Mouse (Mus musculus): ENCODE results near the gene Arhgap35.

The Arhgap35 gene

GRCm38 (mm10) chr7:16614888-16615715 lies at the start of gene Arhgap35:
Gene Arhgap35 (minus strand): TSS chr7:16614993.
- WGBS = under 1% methylated on average over 75 of the region's 78 CpGs

DNA sequence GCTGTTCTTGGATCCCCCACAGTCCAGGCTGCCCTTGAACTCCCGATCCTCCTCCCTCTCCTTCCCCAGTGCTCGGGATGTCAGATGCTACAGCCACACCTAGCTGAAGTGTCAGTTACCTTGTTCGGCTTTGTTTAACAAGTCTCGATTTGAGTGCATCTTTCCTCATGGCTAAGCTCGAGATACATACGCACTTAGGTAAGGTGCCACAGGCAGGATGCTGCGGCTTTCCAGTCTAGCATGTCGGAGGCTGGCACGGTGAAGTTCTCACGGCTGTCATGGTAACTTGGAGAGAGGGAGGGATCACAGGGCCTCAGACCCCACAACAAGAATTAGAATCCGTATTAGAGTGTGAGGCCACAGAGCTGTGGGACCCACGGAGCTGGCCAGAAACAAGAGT lies 29.5 kb upstream of the Arhgap35 start:
- 80% methylated on average over 12 of the region's 12 CpGs for WGBS

GRCm38 (mm10) chr7:16643106-16643505 lies 28.3 kb upstream of the Arhgap35 start:
- 62% methylated on average over 4 of the region's 4 CpGs for WGBS

- WGBS = 46% methylated on average over 3 of the region's 3 CpGs
Measured at GRCm38 (mm10) chr7:16639028-16639427, 24.2 kb upstream of the Arhgap35 start.

- WGBS = 69% methylated on average over 3 of the region's 3 CpGs
Measured at GRCm38 (mm10) chr7:16635116-16635515, 20.3 kb upstream of the Arhgap35 start.

DNA sequence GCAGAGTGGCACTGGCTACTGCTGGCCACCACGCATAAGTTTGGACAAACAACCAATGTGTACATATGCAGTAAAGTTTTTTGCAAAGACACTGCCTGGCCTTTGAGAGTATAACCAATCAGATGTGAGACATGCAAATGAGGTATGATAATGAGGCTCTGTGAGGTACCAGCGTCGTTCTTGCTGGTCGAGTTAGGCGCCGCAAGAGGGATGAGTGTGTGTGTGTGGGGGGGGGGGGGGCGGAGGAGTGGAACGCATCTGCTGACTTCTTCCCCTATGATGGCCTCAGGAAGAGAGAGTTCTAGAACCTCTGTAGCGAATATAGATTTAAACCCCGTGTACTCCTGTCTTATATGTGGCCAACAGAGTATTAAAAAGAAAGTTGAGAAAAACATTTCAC lies 19.1 kb upstream of the Arhgap35 start:
- WGBS = 17% methylated on average over 10 of the region's 10 CpGs

- 71% methylated on average over 4 of the region's 4 CpGs for WGBS
Measured at GRCm38 (mm10) chr7:16631932-16632331, 17.1 kb upstream of the Arhgap35 start.

DNA sequence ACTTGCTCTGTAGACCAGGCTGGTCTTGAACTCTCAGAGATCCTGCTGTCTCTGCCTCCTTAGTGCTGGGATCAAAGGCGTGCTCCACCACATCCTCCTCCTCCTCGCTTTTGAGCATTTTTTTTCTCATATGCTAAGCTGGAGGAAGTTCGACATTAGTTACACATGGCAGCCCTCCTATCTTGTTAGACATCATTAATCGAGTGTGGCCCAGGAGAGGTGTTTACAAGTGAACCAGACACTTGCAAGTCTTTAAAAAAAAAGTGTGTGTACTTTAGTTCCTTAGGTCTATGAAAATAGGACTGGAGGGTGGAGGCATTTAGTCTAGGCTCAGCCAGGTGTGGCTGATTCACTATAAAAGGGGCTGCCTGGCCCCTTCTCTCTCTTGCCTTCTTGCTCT lies 16.2 kb upstream of the Arhgap35 start:
- WGBS = 76% methylated on average over 4 of the region's 4 CpGs

DNA sequence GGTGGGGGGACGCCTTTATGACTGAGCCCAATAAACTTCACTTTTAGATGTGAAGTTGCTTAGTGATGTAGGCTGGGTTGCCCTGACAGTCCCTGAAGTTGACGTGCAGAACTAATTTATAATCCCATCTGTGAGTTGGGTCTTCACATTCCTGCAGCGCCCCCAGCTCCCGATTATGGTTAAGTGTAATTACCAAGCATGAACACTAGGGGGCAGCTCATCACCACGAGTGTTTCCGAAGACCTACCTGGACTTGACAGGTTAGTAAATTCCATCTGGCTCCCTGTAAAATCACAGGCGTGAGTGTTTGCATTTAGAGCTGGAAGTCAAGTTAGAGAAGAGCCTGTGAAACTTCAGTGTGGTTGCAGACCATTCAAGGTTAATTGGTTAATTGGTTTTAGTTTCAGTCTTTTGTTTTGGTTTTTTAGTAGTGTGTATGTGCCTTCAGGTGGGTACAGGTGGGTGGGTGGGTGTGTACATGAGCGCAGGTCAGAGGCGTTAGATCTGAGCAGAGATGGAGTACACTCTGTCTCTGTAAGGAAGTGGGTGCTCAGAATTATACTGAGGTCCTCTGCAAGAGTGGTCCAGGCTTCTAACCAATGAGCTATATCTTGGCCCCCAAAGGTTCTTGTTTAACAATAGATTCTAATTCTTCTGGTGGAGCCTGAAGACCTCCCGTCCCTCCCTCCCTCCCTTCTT lies 15.0 kb upstream of the Arhgap35 start:
- 15% methylated on average over 10 of the region's 10 CpGs for WGBS

- WGBS = 21% methylated on average over 12 of the region's 12 CpGs
Measured at GRCm38 (mm10) chr7:16628096-16628771, 13.4 kb upstream of the Arhgap35 start.

DNA sequence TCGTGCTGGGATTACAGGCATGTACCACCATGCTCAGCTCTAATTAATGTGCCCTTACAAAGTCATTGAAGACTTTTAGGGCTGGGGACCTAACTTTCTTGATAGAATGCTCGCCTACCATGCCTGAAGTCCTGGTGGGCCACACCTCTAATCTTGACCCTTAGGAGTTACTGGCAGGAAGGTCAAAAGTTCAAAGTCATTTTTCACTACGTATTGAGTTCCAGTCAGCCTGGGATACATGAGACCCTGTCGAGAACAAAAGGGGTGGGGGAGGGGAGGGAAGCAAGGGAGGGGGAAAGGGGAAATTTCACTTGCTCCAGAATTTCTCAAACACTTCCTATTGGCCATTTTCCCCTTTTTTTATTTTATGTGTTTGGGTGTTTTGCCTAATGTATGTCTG lies 8.3 kb upstream of the Arhgap35 start:
- 74% methylated on average over 4 of the region's 4 CpGs for WGBS

DNA sequence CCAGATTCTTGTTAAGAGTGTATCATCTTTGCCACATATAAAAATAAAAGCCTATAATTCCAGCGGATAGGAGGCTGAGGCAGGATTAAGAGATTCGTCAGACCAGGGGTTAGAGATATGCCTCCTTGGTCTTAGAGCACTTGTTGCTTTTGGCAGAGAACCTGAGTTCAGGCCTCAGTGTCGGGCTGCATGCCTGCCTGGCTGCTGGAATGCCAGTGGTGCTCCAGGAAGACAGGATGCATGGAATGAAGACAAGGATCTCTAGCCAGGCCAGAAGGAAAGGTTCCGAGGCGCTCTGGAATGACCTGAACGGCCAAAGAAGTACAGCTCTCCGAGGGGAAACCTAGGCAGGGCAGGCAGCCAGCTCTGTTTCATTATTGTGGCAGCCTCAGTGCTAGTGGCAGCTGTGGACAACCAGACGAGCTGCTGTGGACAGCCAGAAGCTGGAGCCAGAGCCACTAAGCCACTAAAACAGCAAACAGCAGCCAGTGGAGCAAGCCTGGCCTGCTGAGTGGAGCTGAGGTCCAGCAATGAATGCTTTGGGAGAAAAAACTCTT lies 6.4 kb upstream of the Arhgap35 start:
- 73% methylated on average over 8 of the region's 8 CpGs for WGBS

GRCm38 (mm10) chr7:16618661-16619211 lies 3.9 kb upstream of the Arhgap35 start:
- 2% methylated on average over 30 of the region's 30 CpGs for WGBS

- WGBS = 8% methylated on average over 2 of the region's 2 CpGs
Measured at GRCm38 (mm10) chr7:16617045-16617444, 2.3 kb upstream of the Arhgap35 start.

GRCm38 (mm10) chr7:16614171-16614887 lies 464 bp downstream of the Arhgap35 start:
- WGBS = 1% methylated on average over 53 of the region's 101 CpGs

GRCm38 (mm10) chr7:16613461-16614170 lies 1.2 kb downstream of the Arhgap35 start:
- 1% methylated on average over 20 of the region's 20 CpGs for WGBS

- WGBS = 34% methylated on average over 2 of the region's 2 CpGs
Measured at GRCm38 (mm10) chr7:16610345-16610744, 4.4 kb downstream of the Arhgap35 start.

GRCm38 (mm10) chr7:16608961-16609360 lies 5.8 kb downstream of the Arhgap35 start:
- 73% methylated on average over 1 of the region's 1 CpGs for WGBS

DNA sequence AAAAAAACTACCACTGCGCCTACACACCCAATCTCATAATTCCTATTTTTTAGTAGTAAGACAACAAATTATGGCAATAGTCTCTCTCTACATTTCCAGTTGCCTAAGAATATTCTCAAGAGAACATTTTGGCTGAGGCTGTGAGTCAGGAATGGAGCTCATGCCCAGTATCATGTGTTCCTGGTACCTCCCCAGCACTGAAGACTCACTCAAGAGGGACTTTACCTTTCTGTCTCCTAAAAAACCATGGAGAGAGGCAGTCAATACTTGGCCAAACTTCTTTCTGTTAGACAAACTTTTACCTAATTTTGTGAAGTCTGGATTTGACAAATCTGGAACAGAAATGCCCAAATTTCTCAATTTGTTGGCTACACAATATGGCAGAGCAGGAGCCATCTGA lies 6.7 kb downstream of the Arhgap35 start:
- WGBS = 75% methylated on average over 1 of the region's 1 CpGs

DNA sequence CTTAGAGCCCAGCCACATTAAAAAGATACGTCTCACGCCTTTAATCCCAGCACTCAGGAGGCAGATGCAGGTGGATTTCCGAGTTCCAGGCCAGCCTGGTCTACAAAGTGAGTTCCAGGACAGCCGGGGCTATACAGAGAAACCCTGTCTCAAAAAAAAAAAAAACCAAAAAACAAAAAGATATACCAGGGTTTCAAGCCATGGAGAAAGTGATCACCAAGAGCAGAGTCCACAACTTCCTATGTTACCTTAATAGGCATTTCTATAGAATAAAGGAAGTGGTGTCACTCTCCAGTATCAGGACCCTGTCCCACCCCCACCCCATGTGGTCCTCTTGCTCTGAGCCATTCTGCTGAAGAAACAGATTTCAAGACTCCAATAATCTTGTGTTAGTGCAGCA lies 8.0 kb downstream of the Arhgap35 start:
- 89% methylated on average over 4 of the region's 4 CpGs for WGBS

GRCm38 (mm10) chr7:16604141-16604540 lies 10.7 kb downstream of the Arhgap35 start:
- WGBS = 85% methylated on average over 1 of the region's 1 CpGs
